Mouse (Mus musculus): ENCODE results near the gene Neurog3. TPM values are rescaled to one million over a fixed set of nuclear protein-coding genes. Genes with fewer than 3 reads are reported as not detected.

The Neurog3 gene
- total and polyA plus RNA-seq, 2 experiments from 2014 or later: not detected

DNA sequence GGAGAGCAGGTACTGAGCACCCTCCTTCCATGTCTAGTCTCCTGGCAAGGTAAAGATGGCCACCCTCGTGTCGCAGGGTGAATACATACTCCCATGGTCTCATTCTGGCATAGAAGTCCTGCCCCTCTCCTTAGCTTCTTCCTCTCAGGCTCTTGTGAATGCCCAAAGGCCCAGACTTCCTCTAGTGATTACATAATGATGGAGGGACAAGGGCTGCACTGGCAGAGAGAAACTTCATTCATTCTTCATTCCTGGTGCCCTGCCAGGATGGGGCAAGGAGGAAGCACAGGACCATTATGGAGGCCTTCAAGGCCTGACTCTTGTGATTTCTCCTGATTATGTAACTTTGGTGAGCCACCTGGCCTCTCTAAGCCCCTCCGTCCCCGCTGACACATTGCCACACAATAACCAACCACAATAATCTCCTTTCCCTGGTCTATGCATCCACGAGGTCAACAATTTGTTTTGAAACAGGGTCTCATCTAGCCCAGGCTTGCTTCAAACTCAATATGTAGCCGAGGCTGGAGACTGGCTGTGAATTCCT lies 49.7 kb downstream of the Neurog3 start:
- Histone ChIP-seq H3K4me3 (ENCODE audit: low read depth, low read length) (no peak overlapping the region), H3K4me2 (ENCODE audit: low read depth, low read length) (no peak overlapping the region), H3K27ac (ENCODE audit: low read depth) (no peak overlapping the region), H3K27me3 (ENCODE audit: control insufficient read depth, insufficient read depth, low read length) (peaks cover 15% of the 10 kb centered on the region; the same call in 1 of the 2 replicates), H3K4me1 (ENCODE audit: control insufficient read depth, insufficient read depth) (no peaks in the 10 kb centered on the region), H3K36me3 (replicated peaks; ENCODE audit: control insufficient read depth, insufficient read depth, low read length) (no peaks in the 10 kb centered on the region), H3K9me3 (replicated peaks; ENCODE audit: control insufficient read depth, low read length) (no peaks in the 10 kb centered on the region), H3K9ac (replicated peaks; ENCODE audit: low read depth, low read length) (no peak overlapping the region)
- ATAC-seq (ENCODE audit: insufficient read depth, low read depth): no peak
- TF ChIP-seq EP300 (IDR thresholded peaks at IDR 0.05; ENCODE audit: low read depth): no peak
- no peak for TF ChIP-seq CTCF (IDR thresholded peaks at IDR 0.05; ENCODE audit: low read depth)
- no peak for DNase-seq (ENCODE audit: low spot score)
- WGBS: 64% methylated on average over 6 of the region's 6 CpGs

DNA sequence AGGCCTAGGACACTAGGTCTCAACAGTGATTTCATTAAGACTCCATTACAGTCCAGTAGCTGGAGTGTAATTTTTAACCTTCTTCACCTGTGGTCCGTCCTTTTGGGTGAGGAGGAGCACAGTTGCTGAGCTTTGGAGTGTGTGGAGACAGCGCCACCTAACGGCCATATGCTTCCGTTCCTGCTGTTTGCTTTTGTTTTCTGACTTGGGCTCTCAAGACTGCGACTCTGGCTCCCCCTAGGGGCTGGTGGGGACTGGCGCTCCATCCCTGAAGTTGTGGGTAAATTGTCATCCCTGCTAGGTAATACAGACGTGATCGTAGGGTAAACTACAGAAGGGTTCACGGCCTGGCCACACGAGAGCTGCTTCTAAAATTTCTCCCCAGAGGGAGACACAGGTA lies 50.2 kb downstream of the Neurog3 start:
- H3K9me3 ChIP-seq (replicated peaks; ENCODE audit: control insufficient read depth, low read length): no peaks in the 10 kb centered on the region
- 4% methylated on average over 10 of the region's 10 CpGs for WGBS
- peak; percentile 50; the same call in 1 of the 2 replicates for ATAC-seq (ENCODE audit: insufficient read depth, low read depth)
- peaks cover 15% of the 10 kb centered on the region; the same call in 1 of the 2 replicates for H3K27me3 ChIP-seq (ENCODE audit: control insufficient read depth, insufficient read depth, low read length)
- H3K4me3 ChIP-seq (ENCODE audit: low read depth, low read length): no peak overlapping the region
- H3K4me1 ChIP-seq (ENCODE audit: control insufficient read depth, insufficient read depth): no peaks in the 10 kb centered on the region
- H3K9ac ChIP-seq (replicated peaks; ENCODE audit: low read depth, low read length): no peak overlapping the region
- DNase-seq (ENCODE audit: low spot score): peak; percentile 91
- TF ChIP-seq CTCF (IDR thresholded peaks at IDR 0.05; ENCODE audit: low read depth) (peak; percentile 100), EP300 (IDR thresholded peaks at IDR 0.05; ENCODE audit: low read depth) (no peak)
- no peak overlapping the region for H3K4me2 ChIP-seq (ENCODE audit: low read depth, low read length)
- no peak overlapping the region for H3K27ac ChIP-seq (ENCODE audit: low read depth)
- no peaks in the 10 kb centered on the region for H3K36me3 ChIP-seq (replicated peaks; ENCODE audit: control insufficient read depth, insufficient read depth, low read length)

Other genes starting within 250 kb of the Neurog3 start
- 6.5 and 11.7 TPM in 2 replicates for gene Col13a1, start 154.0 kb upstream of the Neurog3 start, total RNA-seq (2014; rRNA removed; ENCODE audit: low replicate concordance)
- gene Col13a1, start 154.0 kb upstream of the Neurog3 start, polyA plus RNA-seq (2015; fragmentation: Nextera tagmentation; extraction: Ambion mirVana): 2.3 and 2.5 TPM in 2 replicates
- not detected in 2 replicates for gene Fam241b, start 10.8 kb downstream of the Neurog3 start, total RNA-seq (2014; rRNA removed; ENCODE audit: low replicate concordance)
- 2.3 and 2.4 TPM in 2 replicates for gene Fam241b, start 10.8 kb downstream of the Neurog3 start, polyA plus RNA-seq (2015; fragmentation: Nextera tagmentation; extraction: Ambion mirVana)
- gene Tspan15, start 98.2 kb downstream of the Neurog3 start, total RNA-seq (2014; rRNA removed; ENCODE audit: low replicate concordance): 9.7 and 26.0 TPM in 2 replicates
- gene Tspan15, start 98.2 kb downstream of the Neurog3 start, polyA plus RNA-seq (2015; fragmentation: Nextera tagmentation; extraction: Ambion mirVana): 6.7 and 7.0 TPM in 2 replicates
- gene Tacr2, start 119.3 kb downstream of the Neurog3 start, total RNA-seq (2014; rRNA removed; ENCODE audit: low replicate concordance): 2.7 TPM in 1 of 2 replicates, not detected in the other
- gene Tacr2, start 119.3 kb downstream of the Neurog3 start, polyA plus RNA-seq (2015; fragmentation: Nextera tagmentation; extraction: Ambion mirVana): not detected in 2 replicates
- 100.0 and 140 TPM in 2 replicates for gene Hk1, start 246.8 kb downstream of the Neurog3 start, total RNA-seq (2014; rRNA removed; ENCODE audit: low replicate concordance)
- 128 and 148 TPM in 2 replicates for gene Hk1, start 246.8 kb downstream of the Neurog3 start, polyA plus RNA-seq (2015; fragmentation: Nextera tagmentation; extraction: Ambion mirVana)

Measured in heart, postnatal 0 days (tissue).